Mouse (Mus musculus): ENCODE measurements at regions not wholly inside any gene's neighbourhood (a gene's known extent, or its start where the extent isn't known, plus 50 kb on each side); places are given as distances from the start of the nearest gene placed in this dataset.
A peak's percentile ranks its signal among the peaks of the same experiment; 100 is the strongest.
"Not testable (repeated sequence)": the region's sequence is repeated elsewhere in the genome, so short reads cannot be mapped to it uniquely, and the experiment has no call there.

DNA sequence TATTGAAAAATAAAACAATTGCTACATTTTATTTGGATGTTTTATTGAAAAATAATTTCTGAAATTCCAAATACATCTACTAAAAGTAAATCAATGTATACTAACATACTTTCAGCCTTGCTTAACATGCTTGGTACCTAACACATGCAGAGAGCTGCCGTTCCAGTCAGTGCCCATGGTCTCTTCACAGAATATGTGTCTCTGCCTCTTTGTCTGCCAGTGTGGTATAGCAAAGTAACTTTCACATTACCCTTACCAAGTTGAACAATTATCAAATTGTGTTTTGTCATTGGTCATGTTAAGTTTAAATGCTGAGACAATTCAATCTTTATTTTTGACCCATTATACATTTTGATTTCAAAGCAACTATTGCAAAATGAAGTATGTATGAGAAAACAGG, 1159.2 kb upstream of the Foxg1 start:
- no peak for DNase-seq (ENCODE audit: low spot score in 2 of 2)

DNA sequence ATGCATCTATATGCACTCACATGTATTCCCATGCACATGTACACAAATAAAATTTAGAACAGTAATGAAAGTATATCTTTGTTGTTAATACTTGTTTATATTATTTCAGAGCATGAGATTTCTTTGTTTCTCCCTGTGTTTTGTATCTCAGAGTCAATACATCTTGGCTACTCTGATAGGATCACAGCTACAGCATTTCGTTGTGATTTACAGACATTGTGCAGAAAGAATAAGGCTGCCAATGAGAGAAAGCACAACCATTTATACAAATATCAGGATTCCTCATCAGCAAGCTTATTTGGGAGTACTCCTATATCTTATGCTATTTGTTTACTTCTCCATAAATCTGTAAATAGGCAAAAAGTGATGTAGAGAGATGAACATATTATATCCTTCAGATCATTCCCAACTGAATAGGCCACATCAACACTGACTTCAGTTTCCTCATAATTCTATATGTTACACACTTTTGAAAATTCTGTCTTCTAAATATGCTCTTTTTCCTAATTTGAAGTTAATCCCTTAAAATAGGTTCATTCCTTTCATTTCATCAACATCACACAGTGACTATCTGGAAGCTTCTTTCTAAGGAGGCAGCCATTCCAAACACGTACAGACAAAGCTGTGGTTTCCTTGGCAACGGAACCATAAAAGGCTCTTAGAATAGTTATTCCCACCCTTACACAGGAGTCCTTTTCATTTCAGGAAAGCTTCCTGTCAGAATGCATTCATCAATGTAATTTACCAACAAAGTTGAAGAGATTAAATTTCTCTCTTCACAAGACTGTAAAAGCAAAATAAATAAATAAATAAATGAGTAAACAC, 1160.3 kb upstream of the Foxg1 start:
- DNase-seq (ENCODE audit: low spot score in 2 of 2) = peak; percentile 4 to 5

DNA sequence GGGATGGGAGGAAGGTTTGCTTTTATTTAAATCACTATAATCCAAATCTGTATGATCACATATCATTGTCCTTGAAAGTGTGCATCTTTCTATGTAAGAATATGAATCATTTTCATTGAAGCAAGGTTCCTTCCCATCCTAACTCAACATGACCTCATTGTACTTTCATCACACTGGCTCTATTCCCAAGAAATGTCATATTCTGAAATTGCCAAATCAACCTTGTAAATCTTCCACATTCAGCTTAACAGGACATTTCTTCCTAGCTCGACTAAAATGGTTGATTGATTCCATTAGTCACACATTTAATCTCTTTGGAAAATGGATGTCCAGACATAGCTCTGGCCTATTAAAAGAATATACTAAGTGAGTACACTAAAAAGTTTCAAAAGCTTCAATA, 1200.6 kb upstream of the Foxg1 start:
- DNase-seq (ENCODE audit: low spot score in 2 of 2) = no peak

DNA sequence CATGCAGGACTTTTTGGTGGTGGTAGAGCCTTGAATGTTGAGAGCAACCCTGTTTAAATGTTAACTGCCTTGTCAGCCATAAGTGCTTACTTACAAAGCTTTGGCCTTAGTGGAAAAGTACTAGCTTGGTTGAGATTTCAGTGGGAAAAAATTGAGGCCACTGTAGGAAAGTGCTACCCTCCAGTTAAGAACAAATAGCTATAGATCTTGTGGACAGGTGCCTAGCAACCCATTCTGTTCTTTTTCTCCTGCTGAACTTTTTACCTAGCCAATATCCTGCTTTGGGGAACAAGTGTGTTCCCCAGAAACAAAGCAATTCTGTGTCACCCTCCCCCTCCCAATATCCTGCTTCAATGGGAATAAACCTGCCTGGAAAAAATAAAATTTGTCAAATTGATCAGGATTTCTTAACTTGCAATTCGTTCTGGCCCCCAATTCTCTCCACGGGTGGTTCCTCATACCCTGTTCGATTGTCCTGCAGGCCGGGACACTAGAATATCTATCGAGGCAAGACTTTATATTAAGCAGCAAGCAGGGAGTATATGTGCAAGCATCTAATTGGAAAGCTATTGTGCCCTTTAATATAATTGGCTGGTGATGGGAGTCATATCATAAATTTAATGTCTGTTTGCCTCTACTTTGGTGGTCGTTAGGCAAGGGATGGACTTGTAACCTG, 1208.4 kb upstream of the Foxg1 start:
- DNase-seq (ENCODE audit: low spot score in 2 of 2) = no peak

DNA sequence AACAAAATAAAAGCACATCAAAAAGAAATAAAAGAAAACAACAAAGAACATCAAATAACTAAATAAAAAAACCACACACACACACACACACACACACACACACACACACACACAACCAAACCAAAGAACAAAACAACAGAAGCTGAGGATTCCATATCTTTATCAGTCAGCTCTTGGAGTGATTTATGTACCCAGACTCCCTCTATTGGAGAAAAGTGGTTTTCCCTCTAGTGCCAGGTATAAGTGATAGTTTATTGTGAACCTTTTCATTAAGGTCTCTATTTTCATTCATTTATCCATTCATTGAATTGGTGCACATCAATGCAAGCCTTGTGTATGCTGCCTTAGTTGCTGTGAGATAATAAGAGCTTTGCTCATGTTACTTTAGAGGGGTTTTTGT, 1236.3 kb upstream of the Foxg1 start:
- peak in 1 of 2 experiments; percentile 3 for DNase-seq (ENCODE audit: low spot score in 2 of 2)

DNA sequence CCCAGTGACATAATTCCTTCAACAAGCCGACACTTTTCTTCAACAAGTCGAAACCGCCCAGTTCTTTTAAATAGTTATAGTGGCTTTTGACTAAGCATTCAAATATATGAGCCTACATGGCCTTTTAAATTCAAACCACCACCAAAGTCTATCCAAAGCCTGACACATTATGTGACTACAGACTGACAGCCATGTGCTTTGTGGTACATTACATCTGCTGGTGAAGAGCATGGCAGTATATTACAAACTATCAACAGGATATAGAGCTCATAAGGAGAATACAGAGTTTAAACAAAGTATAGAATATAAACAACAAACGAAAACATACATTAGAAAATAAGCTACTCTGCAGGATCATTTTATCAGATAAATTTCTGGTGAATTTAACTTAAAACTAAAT, 1259.5 kb upstream of the Foxg1 start:
- no peak for DNase-seq (ENCODE audit: low spot score in 2 of 2)

DNA sequence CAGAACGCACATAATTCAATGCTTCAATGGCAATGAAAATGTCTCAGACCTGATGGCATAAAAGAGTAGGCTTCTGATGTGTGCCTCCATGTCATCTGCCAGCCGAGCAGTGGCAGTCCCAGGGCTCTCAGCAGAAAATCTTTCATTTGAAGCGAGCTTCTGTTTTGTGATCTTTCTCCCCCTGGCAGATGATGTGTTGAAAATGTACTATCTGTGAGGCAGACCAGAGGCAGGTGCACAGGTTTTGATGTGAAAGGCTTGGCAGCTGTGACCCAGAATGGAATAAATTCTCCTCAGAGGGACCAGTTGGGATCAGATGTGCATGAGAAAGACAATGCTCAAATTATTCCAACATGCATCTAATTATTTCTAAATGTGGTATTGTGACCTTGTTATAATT, 1281.0 kb upstream of the Nova1 start:
- DNase-seq (ENCODE audit: low spot score in 2 of 2) = no peak

DNA sequence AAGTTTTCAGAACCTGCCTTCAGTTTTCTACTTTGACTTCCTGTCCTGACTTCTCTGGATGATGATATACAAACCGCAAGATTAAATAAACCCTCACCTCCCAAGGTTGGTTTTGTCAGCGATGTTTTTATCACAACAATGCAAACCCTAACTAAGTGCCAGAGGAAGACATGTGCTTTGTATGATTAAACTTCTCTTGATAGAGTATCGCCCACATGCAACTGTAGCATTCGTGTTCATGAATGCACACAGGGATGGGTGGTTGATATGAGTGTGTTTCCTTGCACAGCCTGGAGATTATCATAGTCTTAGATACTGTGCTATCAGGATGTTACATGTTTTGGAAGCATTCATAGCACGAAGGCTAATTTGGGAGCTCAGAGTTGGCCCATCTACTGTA, 1268.3 kb upstream of the Nova1 start:
- DNase-seq (ENCODE audit: low spot score in 2 of 2) = no peak

DNA sequence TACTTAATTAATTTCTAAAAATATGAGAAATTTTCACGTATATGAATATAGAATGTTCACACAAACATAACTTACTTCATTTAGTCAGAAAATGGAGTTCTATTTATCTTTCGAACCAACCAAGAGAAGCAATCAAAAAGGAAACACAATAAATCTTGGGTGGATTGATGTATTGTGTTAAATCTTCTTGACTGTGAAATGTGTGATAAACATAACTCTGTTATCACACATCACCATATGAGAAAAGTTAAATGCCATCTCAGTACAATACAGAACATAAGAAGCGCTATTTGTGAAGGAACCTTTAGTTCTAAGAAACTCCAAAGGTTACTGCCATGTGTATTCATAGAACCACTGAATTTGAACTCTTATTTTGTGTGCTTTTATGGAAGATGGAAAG, 1264.6 kb upstream of the Nova1 start:
- DNase-seq (ENCODE audit: low spot score in 2 of 2) = no peak

DNA sequence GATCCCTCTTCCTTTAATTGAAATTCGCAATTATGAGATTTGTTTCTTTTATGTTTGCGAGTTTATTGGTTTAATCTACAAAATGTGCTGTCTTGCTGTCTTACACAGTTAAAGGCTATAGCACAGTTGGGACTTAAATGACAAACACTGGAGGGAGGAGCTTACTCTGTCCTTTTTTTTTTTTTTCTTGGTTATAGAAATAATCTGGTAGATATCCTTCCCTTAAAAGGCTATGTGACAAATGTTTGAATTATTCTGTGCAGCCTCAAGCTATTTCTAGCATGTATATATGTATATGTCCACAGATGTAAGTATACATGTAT, 1243.9 kb upstream of the Nova1 start:
- DNase-seq (ENCODE audit: low spot score in 2 of 2) = no peak

DNA sequence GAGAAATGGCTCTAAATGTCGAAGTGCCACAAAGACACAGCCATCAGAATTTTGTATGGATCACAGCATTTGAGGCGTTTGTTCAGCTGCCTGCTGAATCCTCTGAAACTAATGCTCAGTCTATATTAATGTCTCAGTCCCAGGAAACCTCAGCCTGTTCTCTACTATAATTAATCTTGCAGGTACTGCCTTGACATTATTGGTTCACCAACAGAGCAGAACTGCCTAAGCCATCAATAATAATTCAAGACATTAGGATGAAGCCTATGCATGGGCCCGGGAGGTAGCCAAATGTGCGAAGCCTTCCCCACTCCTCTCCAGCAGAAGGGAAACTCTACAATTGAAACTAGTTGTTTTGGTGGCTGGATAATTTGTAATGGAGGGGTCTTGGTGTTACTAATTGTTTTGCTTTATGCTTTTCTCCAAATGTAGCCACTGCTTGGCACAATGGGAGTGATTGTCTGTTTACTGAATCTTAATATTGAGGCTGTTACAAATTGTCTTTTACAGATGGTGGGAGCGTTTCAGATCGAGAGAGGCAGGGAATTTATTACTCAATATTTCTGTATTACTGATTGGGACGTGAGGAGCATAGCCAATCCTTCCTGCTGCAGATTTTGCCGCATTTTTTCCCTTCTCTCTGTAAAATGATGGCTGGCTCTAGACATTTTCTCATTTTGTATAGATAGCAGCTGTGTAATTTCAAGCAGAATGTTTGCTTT, 1243.3 kb upstream of the Nova1 start:
- DNase-seq (ENCODE audit: low spot score in 2 of 2) = no peak

DNA sequence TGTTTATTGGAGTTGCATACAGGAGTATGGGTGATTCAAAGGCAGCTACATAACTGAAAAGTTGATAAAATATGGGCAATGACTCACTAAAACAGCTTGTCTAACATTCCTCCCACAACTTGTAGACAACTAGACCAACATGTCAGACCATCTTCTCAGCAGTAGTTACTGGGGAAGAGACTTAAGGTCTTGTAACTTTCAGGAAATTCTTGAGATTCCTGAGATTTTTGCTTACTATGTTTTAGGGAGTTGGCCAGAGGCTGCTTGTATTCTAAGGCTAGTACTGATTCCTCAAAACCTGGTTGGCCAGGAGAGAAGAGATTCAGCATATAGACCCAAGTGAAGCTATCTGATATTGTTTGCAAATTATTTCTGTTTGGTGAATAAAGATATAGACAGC, 1201.7 kb upstream of the Nova1 start:
- DNase-seq (ENCODE audit: low spot score in 2 of 2) = no peak

DNA sequence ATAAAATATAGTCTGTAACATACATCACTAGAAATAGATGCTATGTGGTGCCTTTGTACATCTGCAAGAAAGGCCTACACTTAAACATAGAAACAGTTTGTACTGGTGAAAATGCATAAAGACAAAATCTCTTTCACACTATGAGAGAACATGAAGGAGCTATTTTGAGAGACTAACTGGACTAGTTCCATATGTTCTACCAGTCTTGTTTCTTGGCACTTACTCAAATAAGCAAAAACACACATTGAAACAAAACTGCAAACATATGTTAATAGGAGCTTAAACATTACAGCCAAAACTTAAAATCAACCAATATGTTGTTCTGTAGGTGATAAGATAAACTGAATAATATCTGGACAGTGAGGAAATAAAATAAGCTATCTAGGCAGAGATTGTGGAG, 1157.1 kb upstream of the Nova1 start:
- DNase-seq (ENCODE audit: low spot score in 2 of 2) = no peak

DNA sequence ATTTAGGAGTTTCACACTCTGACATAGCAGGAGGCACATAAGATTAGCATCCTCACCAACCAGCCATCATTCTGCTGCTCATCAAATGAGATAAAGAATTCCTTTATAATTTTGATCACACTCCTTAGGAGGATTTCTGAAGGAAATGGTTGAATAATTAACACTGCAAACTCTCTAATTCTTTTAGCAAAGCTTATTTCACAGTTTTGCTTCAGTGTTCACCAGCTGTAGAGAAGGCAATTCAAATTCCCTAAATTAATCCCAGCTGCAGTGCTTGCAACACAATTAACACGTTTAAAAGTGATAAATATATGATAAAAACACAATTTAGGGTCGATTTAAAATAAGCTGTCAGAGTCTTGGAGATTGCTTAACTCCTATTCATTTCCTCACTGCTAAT, 1150.9 kb upstream of the Nova1 start:
- DNase-seq (ENCODE audit: low spot score in 2 of 2) = no peak

DNA sequence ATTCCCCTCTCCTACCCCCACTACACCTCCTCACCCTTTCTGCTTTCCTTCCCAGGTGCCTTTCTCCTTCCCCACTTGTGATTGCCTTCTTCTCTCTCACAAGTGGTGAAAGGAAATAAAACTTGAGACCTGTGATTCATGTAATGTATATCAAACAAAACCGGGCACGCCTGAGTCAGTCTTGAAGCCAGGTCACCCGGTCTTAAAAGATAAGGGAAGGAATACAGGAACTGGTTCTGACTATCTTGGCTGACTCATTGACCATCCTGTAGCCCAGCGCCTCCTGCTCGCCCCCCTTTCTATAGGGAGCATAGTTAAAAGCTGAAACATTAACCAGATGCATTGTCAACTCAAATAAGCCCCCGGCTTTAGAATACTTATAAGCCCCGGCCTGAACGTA, 1135.6 kb upstream of the Nova1 start:
- DNase-seq (ENCODE audit: low spot score in 2 of 2) = no peak

DNA sequence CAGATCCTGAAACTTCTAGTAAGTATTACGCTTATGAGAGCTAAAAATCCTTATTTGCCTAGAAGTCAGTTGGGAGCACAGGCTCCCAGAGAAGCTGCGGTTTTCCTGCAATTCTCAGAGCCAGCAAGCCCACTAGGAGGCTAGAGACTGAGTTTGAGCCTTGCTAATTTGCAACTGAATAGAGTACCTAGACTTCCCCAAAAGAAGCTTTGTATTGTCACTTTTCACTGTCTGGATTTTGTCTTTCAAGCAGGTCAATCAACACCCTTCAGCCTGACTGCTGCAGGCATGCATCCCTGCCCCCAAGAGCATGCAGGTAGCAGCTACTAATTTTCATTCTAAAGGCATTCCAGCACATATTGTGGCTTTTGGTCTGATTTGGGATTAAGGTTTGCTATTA, 1120.8 kb upstream of the Nova1 start:
- DNase-seq (ENCODE audit: low spot score in 2 of 2) = not testable (repeated sequence)

DNA sequence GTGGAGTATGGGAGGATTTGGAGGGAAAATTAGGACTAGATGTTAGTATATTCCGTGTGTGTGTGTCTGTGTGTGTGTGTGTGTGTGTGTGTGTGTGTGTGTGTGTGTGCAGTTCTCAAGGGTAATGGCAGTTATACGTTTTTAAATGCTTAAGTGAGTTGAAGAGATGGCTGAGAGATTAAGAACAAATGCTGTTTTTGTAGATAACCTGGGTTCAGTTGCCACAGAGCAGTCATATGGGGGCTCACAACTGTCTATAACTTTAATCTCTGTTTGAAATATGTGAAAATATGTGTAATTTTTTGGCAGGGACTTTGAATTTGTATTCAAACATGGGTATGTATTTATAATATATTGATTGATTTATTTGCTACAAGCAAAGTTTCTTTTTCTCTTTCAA, 1108.3 kb upstream of the Nova1 start:
- no peak for DNase-seq (ENCODE audit: low spot score in 2 of 2)

Data from right cerebral cortex, adult 2 months (tissue).